ENCODE assay signal across 9 mouse cellular contexts in genomic region chr5:147826091-147826490, GRCm38 (mm10). TPM values are rescaled to one million over a fixed set of nuclear protein-coding genes. Genes with fewer than 3 reads are reported as not detected.
A peak's percentile ranks its signal among the peaks of the same experiment; 100 is the strongest.
DNase-seq lines count a peak whose midpoint lies in the region; ATAC-seq lines count a peak whose summit lies in the region.
"Had no signal": no experiment of that assay in that cellular context is flagged by ENCODE, and none has a peak within 500 bp of the region (broad histone marks: within the 10 kb centered on the region; RNA-seq: fewer than 3 reads in every experiment).

No protein-coding gene starts in this region.

- H3K27me3 ChIP-seq in kidney, embryonic 15.5 days = no peaks in the 10 kb centered on the region
- H3K27me3 ChIP-seq in liver, embryonic 12.5 days (replicated peaks) = peaks cover 30% of the 10 kb centered on the region

- no peaks in the 10 kb centered on the region for H3K9me3 ChIP-seq in kidney, embryonic 15.5 days (replicated peaks)
- H3K9me3 ChIP-seq in liver, embryonic 12.5 days (replicated peaks) = no peaks in the 10 kb centered on the region

- no peak for ATAC-seq in kidney, embryonic 15.5 days (replicated peaks; ENCODE audit: low FRiP score)
- no peak for ATAC-seq in liver, embryonic 12.5 days

- H3K4me1 ChIP-seq in kidney, embryonic 15.5 days = peaks cover 22% of the 10 kb centered on the region
- peaks cover 7% of the 10 kb centered on the region for H3K4me1 ChIP-seq in liver, embryonic 12.5 days

- peak overlapping the region; percentile 39; the same call in 1 of the 2 replicates for H3K27ac ChIP-seq in kidney, embryonic 15.5 days
- no peak overlapping the region for H3K27ac ChIP-seq in liver, embryonic 12.5 days

- 0 out of 2 replicates have a peak overlapping the region, but pooled peaks have one; percentile 2 for H3K4me3 ChIP-seq in kidney, embryonic 15.5 days (replicated peaks)
- H3K4me3 ChIP-seq in liver, embryonic 12.5 days = no peak overlapping the region

- WGBS in kidney, embryonic 15.5 days = 39% methylated on average over 9 of the region's 9 CpGs
- 35% methylated on average over 9 of the region's 9 CpGs for WGBS in liver, embryonic 12.5 days (ENCODE audit: insufficient replicate concordance)

- peak overlapping the region; percentile 39 for H3K4me2 ChIP-seq in kidney, embryonic 15.5 days
- peak overlapping the region; percentile 3; the same call in 1 of the 2 replicates for H3K4me2 ChIP-seq in liver, embryonic 12.5 days

- no peak overlapping the region for H3K9ac ChIP-seq in kidney, embryonic 15.5 days
- H3K9ac ChIP-seq in liver, embryonic 12.5 days = no peak overlapping the region

- DNase-seq in kidney, postnatal 36 days = no peak
- DNase-seq in urinary bladder, postnatal 4 days (ENCODE audit: low spot score in 2 of 2) = peak; percentile 27 to 58
- no peak for DNase-seq in urinary bladder, postnatal 36 days (ENCODE audit: low spot score in 2 of 2)
- no peak for DNase-seq in cerebellum, adult 11 months
- DNase-seq in spleen, postnatal 36 days (ENCODE audit: low spot score in 2 of 2) = no peak
- no peak for DNase-seq in thymus, adult 18-20 months
- DNase-seq: cerebellum, adult 9-10 months had no signal

- H3K36me3 ChIP-seq in kidney, embryonic 15.5 days = no peaks in the 10 kb centered on the region
- H3K36me3 ChIP-seq in liver, embryonic 12.5 days = no peaks in the 10 kb centered on the region

RNA-seq across cellular contexts. Expression of gene Pomp, which starts 34.2 kb away (rescaled TPM):
- 481 and 542 TPM in 2 replicates for polyA plus RNA-seq in kidney, embryonic 15.5 days (2015; fragmentation: Nextera tagmentation; extraction: Ambion mirVana)
- 309 and 314 TPM in 2 replicates for polyA plus RNA-seq in liver, embryonic 12.5 days (2016; fragmentation: Nextera tagmentation; extraction: Ambion mirVana)

Comparison
In these comparisons a context has a peak if more than half of its experiments do, and no peak if none do; other contexts are left out.
1. DNase-seq: peak in urinary bladder, postnatal 4 days (2 of 2); none in kidney, postnatal 36 days (0 of 2), urinary bladder, postnatal 36 days (0 of 2), cerebellum, adult 11 months (single experiment), spleen, postnatal 36 days (0 of 2) and thymus, adult 18-20 months (0 of 2).